Mouse (Mus musculus) liver, embryonic 15.5 days (tissue): ENCODE measurements around the gene Gm5767. TPM values are rescaled to one million over a fixed set of nuclear protein-coding genes. Genes with fewer than 3 reads are reported as not detected.

Experiments used
- ATAC-seq: fragments of 200-750 bp; cut with Nextera tagmentation; 2 replicates; pipeline ENCODE4 v1.8.0; 2017; ENCODE audit warnings: moderate number of reproducible peaks, mild to moderate bottlenecking, moderate library complexity; ENCODE audit not compliant: insufficient read depth
- H3K27ac ChIP-seq: fragments of 300-500 bp; sonication (generic); replicated peaks from 2 replicates; pipeline ENCODE4 v1.5.1; 2015; ENCODE audit warnings: mild to moderate bottlenecking, inconsistent platforms
- H3K27me3 ChIP-seq: fragments of 300-500 bp; sonication (generic); 2 replicates; pipeline ENCODE4 v1.6.1; 2015; ENCODE audit warnings: mild to moderate bottlenecking, inconsistent platforms
- H3K36me3 ChIP-seq: fragments of 300-500 bp; sonication (generic); replicated peaks from 2 replicates; pipeline ENCODE4 v1.6.1; 2015; ENCODE audit warnings: moderate library complexity, mild to moderate bottlenecking, inconsistent platforms
- H3K4me1 ChIP-seq: fragments of 300-500 bp; sonication (generic); replicated peaks from 2 replicates; pipeline ENCODE4 v1.6.1; 2015; ENCODE audit warnings: inconsistent platforms
- H3K4me2 ChIP-seq: fragments of 300-500 bp; sonication (generic); 2 replicates; pipeline ENCODE4 v1.6.1; 2015; ENCODE audit warnings: moderate library complexity, mild to moderate bottlenecking, inconsistent platforms
- H3K4me3 ChIP-seq: fragments of 300-500 bp; sonication (generic); replicated peaks from 2 replicates; pipeline ENCODE4 v1.5.1; 2015; ENCODE audit warnings: mild to moderate bottlenecking, inconsistent platforms
- H3K9ac ChIP-seq: fragments of 300-500 bp; sonication (generic); 2 replicates; pipeline ENCODE4 v1.6.1; 2015; ENCODE audit warnings: moderate library complexity, mild to moderate bottlenecking, inconsistent platforms
- H3K9me3 ChIP-seq: fragments of 300-500 bp; sonication (generic); replicated peaks from 2 replicates; pipeline ENCODE4 v1.6.1; 2016; ENCODE audit warnings: inconsistent platforms
- WGBS: fragments of 180-500 bp; shearing (Covaris S2); methylation state at CpG from one replicate; pipeline ENCODE4 v1.1.7; 2015; ENCODE audit warnings: mixed read lengths; ENCODE audit not compliant: insufficient replicate concordance; 5-methylcytosine and 5-hydroxymethylcytosine counted together
- polyA plus RNA-seq: library from polyadenylated mRNA; unstranded; fragments of >200 nt; fragmentation: Nextera tagmentation; extraction: Ambion mirVana; gene quantifications from 2 replicates; pipeline ENCODE4 v1.2.1, GENCODE M21; 2015

Gene Gm5767
- polyA plus RNA-seq, 1 experiment from 2014 or later = not detected

- Histone ChIP-seq H3K4me1 (peaks cover 75% of the 10 kb centered on the region), H3K27ac (peak overlapping the region; percentile 97)
These were observed 790 bp upstream of the Gm5767 start for GRCm38 (mm10) chr16:8679780-8680179.

GRCm38 (mm10) chr16:8685087-8685486, 4.5 kb downstream of the Gm5767 start:
- Histone ChIP-seq H3K27ac (peak overlapping the region; percentile 97), H3K4me1 (peaks cover 74% of the 10 kb centered on the region), H3K9ac (peak overlapping the region; percentile 28; the same call in 1 of the 2 replicates), H3K27me3 (no peaks in the 10 kb centered on the region), H3K36me3 (peaks cover 65% of the 10 kb centered on the region), H3K9me3 (no peaks in the 10 kb centered on the region), H3K4me3 (no peak overlapping the region), H3K4me2 (no peak overlapping the region)
- 66% methylated on average over 4 of the region's 4 CpGs for WGBS
- ATAC-seq = no peak

More at GRCm38 (mm10) chr16:8679780-8680179, 790 bp upstream of the Gm5767 start:
- Histone ChIP-seq H3K4me2 (no peak overlapping the region), H3K9ac (no peak overlapping the region), H3K36me3 (peaks cover 23% of the 10 kb centered on the region), H3K9me3 (no peaks in the 10 kb centered on the region), H3K27me3 (no peaks in the 10 kb centered on the region), H3K4me3 (no peak overlapping the region)
- no peak for ATAC-seq
- 66% methylated on average over 3 of the region's 3 CpGs for WGBS

GRCm38 (mm10) chr16:8686121-8686870, 5.7 kb downstream of the Gm5767 start:
- no peaks in the 10 kb centered on the region for H3K27me3 ChIP-seq
- 21% methylated on average over 7 of the region's 7 CpGs for WGBS
- peak overlapping the region; percentile 97 for H3K27ac ChIP-seq
- H3K9ac ChIP-seq = peak overlapping the region; percentile 64
- H3K4me1 ChIP-seq = peaks cover 67% of the 10 kb centered on the region
- H3K4me3 ChIP-seq = peak overlapping the region; percentile 37
- H3K9me3 ChIP-seq = no peaks in the 10 kb centered on the region
- peak overlapping the region; percentile 75 for H3K4me2 ChIP-seq
- ATAC-seq = peak; percentile 42
- H3K36me3 ChIP-seq = peaks cover 77% of the 10 kb centered on the region

GRCm38 (mm10) chr16:8686871-8687535, 6.4 kb downstream of the Gm5767 start:
- H3K27ac ChIP-seq = peak overlapping the region; percentile 97
- peaks cover 84% of the 10 kb centered on the region for H3K36me3 ChIP-seq
- H3K9me3 ChIP-seq = no peaks in the 10 kb centered on the region
- peak overlapping the region; percentile 64 for H3K9ac ChIP-seq
- peaks cover 69% of the 10 kb centered on the region for H3K4me1 ChIP-seq
- 24% methylated on average over 11 of the region's 11 CpGs for WGBS
- peak; percentile 98 for ATAC-seq
- peak overlapping the region; percentile 37 for H3K4me3 ChIP-seq
- peak overlapping the region; percentile 75 for H3K4me2 ChIP-seq
- H3K27me3 ChIP-seq = no peaks in the 10 kb centered on the region

GRCm38 (mm10) chr16:8687559-8688112, 7.1 kb downstream of the Gm5767 start:
- peaks cover 89% of the 10 kb centered on the region for H3K36me3 ChIP-seq
- no peaks in the 10 kb centered on the region for H3K9me3 ChIP-seq
- peak overlapping the region; percentile 97 for H3K27ac ChIP-seq
- ATAC-seq = no peak
- peak overlapping the region; percentile 37 for H3K4me3 ChIP-seq
- peaks cover 69% of the 10 kb centered on the region for H3K4me1 ChIP-seq
- H3K4me2 ChIP-seq = peak overlapping the region; percentile 75
- peak overlapping the region; percentile 62 for H3K9ac ChIP-seq
- no peaks in the 10 kb centered on the region for H3K27me3 ChIP-seq

GRCm38 (mm10) chr16:8689979-8690656, 9.5 kb downstream of the Gm5767 start:
- Histone ChIP-seq H3K9ac (no peak overlapping the region), H3K4me1 (peaks cover 59% of the 10 kb centered on the region), H3K27me3 (no peaks in the 10 kb centered on the region), H3K9me3 (no peaks in the 10 kb centered on the region), H3K27ac (peak overlapping the region; percentile 97), H3K4me2 (no peak overlapping the region), H3K4me3 (no peak overlapping the region), H3K36me3 (peaks cover 89% of the 10 kb centered on the region)
- no peak for ATAC-seq
- WGBS = 89% methylated on average over 11 of the region's 11 CpGs

GRCm38 (mm10) chr16:8691206-8691605, 10.6 kb downstream of the Gm5767 start:
- no peak overlapping the region for H3K4me2 ChIP-seq
- no peaks in the 10 kb centered on the region for H3K9me3 ChIP-seq
- no peak overlapping the region for H3K9ac ChIP-seq
- H3K27ac ChIP-seq = peak overlapping the region; percentile 97
- no peaks in the 10 kb centered on the region for H3K27me3 ChIP-seq
- ATAC-seq = no peak
- H3K36me3 ChIP-seq = peaks cover 91% of the 10 kb centered on the region
- H3K4me1 ChIP-seq = peaks cover 48% of the 10 kb centered on the region
- 89% methylated on average over 7 of the region's 7 CpGs for WGBS
- H3K4me3 ChIP-seq = no peak overlapping the region

GRCm38 (mm10) chr16:8699556-8699955, 19.0 kb downstream of the Gm5767 start:
- ATAC-seq = no peak
- no peaks in the 10 kb centered on the region for H3K9me3 ChIP-seq
- WGBS = 93% methylated on average over 8 of the region's 8 CpGs
- H3K4me1 ChIP-seq = peaks cover 11% of the 10 kb centered on the region; the same call in 1 of the 2 replicates
- H3K9ac ChIP-seq = no peak overlapping the region
- H3K36me3 ChIP-seq = peaks cover 100% of the 10 kb centered on the region
- H3K4me3 ChIP-seq = no peak overlapping the region
- no peaks in the 10 kb centered on the region for H3K27me3 ChIP-seq
- H3K27ac ChIP-seq = 0 out of 2 replicates have a peak overlapping the region, but pooled peaks have one; percentile 2
- H3K4me2 ChIP-seq = no peak overlapping the region

GRCm38 (mm10) chr16:8700586-8700985, 20.0 kb downstream of the Gm5767 start:
- H3K9me3 ChIP-seq = no peaks in the 10 kb centered on the region
- no peak overlapping the region for H3K9ac ChIP-seq
- H3K27me3 ChIP-seq = no peaks in the 10 kb centered on the region
- H3K36me3 ChIP-seq = peaks cover 99% of the 10 kb centered on the region
- H3K4me1 ChIP-seq = peaks cover 11% of the 10 kb centered on the region; the same call in 1 of the 2 replicates
- WGBS = 93% methylated on average over 3 of the region's 3 CpGs
- H3K4me2 ChIP-seq = no peak overlapping the region
- no peak overlapping the region for H3K4me3 ChIP-seq
- 0 out of 2 replicates have a peak overlapping the region, but pooled peaks have one; percentile 6 for H3K27ac ChIP-seq
- ATAC-seq = peak; percentile 42

GRCm38 (mm10) chr16:8711998-8712397, 31.4 kb downstream of the Gm5767 start:
- Histone ChIP-seq H3K27ac (no peak overlapping the region), H3K4me2 (no peak overlapping the region), H3K36me3 (peaks cover 100% of the 10 kb centered on the region), H3K9ac (no peak overlapping the region), H3K9me3 (no peaks in the 10 kb centered on the region), H3K4me3 (no peak overlapping the region), H3K27me3 (no peaks in the 10 kb centered on the region), H3K4me1 (peaks cover 34% of the 10 kb centered on the region)
- 83% methylated on average over 9 of the region's 9 CpGs for WGBS
- no peak for ATAC-seq

- Histone ChIP-seq H3K4me2 (no peak overlapping the region), H3K9ac (no peak overlapping the region), H3K27me3 (no peaks in the 10 kb centered on the region), H3K27ac (no peak overlapping the region), H3K4me3 (no peak overlapping the region), H3K36me3 (peaks cover 79% of the 10 kb centered on the region), H3K4me1 (peaks cover 52% of the 10 kb centered on the region), H3K9me3 (no peaks in the 10 kb centered on the region)
- 86% methylated on average over 5 of the region's 5 CpGs for WGBS
- ATAC-seq = no peak
These were observed 34.3 kb downstream of the Gm5767 start for GRCm38 (mm10) chr16:8714851-8715250.
